Mouse (Mus musculus) gastrocnemius, adult 8-10 months (tissue): ENCODE results near the gene Olfr1163. TPM values are rescaled to one million over a fixed set of nuclear protein-coding genes. Genes with fewer than 3 reads are reported as not detected.
"Not testable (repeated sequence)": the region's sequence is repeated elsewhere in the genome, so short reads cannot be mapped to it uniquely, and the experiment has no call there.

Experiments used
- DNase-seq, 2 experiments: peaks; one replicate each; pipeline ENCODE4 v3.0.0; 2022; ENCODE audit warnings: low spot score in 2 of 2
- total RNA-seq, 4 experiments: library from RNA; stranded (reverse); gene quantifications; 2 replicates each; pipeline ENCODE4 v1.2.4; 2022

The Olfr1163 gene
- not detected for total RNA-seq

DNA sequence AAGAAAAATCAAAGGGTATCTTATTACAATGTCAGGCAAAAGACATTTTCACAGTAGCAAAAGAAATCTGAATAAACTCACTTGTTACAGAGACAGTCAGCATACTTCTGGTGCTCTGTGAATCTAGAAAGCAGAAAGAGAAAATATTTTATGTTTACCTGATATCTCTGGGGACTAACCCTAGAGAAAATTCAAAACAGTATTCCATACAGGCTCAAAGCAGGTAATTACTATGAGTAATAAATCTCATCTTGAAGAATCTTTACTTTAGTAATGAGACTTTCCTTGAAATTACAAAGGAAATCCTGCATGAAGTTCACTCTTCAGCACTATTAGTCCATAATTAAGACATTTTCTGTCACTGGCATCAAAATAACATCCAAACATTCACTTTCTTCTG is at the start of gene Olfr1163:
Olfr1163 (minus strand) TSS at position 101 of the 400 bp plus-strand sequence.
- DNase-seq, result no peak

DNA sequence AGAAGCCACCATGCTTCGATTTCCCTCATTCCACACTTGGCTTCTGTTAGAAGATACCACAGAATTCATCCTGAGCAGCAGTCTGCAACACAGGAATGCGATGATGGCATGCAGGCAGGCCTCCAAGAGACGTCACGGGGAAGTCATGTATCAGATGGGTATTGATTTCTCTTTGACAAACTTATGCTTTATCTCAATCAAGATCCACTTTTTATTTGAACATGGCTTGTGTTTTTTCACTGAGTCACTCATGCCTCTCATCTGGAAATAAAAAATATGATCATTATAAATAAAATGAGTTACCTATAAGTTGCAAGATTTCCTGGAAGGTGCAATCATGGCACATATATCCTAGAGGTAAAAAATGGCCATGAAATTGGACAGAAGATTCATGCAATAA is 22.2 kb upstream of the Olfr1163 start, which contains the start of gene Olfr1164:
Olfr1164 (minus strand) TSS at position 101 of the 400 bp plus-strand sequence.
- no peak for DNase-seq

DNA sequence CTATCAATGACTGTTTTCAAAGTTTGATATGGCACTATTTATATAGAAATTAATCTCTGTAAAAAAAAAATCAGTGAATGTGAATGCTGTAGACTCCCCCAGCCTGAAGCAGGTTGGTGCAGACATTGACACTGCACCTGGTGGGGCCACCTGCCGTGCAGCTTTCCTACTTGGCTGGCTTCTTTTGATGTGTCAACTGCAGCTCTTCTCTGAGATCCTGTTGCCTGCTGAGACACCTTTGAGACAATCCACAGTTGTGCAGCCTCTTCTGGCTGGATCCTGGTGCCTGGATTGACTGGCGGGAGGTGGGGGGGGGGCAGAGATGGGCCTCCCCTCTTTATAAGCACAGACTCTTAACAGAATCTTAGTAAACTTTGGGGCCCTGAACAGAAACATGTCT is 8.0 kb downstream of the Olfr1163 start:
- DNase-seq, result no peak

DNA sequence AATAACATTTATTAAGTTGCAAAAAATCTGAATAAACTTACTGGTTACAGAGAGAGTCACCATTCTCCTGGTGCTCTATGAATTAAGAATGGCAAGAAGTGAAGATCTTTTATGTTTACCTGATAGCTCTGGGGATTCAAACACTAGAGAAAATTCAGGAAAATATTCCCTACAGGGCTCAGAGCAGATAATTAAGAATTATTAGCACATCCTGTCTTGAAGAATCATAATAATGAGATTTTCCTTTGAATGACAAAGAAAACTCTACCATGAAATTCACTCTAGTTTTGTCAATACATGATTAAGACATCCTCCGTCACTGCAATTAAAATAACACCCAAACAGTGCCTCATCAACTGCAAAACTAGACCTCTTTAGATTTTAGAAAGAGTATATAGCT is 20.6 kb downstream of the Olfr1163 start, which contains the start of gene Olfr1162:
Olfr1162 (minus strand) TSS at position 101 of the 400 bp plus-strand sequence.
- DNase-seq, result no peak

DNA sequence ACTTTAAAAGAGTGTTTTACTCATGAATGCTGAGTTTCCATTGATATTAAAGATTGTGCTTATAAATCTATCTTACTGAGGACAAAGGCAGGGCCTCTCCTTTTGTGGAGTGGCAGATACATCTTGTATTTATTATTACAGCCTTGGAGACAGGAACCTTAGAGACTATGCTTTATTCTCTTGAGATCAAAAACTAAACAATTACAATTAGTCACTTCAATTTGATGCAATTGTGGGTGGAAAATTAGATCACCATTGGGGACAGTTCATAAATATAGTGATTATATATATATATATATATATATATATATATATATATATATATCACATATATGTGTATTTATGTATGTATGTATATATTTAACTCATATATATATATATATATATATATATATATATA is 34.0 kb downstream of the Olfr1163 start, which contains the start of gene Olfr73:
Olfr73 (minus strand) TSS at position 101 of the 400 bp plus-strand sequence.
- DNase-seq, result no peak

DNA sequence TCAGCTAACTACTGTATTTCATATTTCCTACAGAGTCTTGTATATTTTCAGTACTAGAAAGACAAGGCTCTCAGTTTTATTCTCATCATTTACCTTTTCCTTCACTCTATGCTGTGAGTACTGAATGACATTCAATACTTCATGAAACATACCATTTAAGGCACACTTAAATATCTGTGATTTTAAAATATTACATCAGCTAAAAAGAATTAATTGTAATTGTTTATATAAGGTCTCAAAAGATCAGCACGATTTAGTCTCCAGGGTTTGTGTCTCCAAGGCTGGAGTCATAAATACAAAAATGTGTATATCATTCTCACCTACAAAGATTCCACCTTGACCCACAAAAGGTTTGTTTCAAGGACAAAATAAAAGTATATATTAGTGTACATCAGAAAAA is 49.2 kb downstream of the Olfr1163 start, which contains the start of gene Olfr1161:
Olfr1161 (plus strand) TSS at position 301 of the 400 bp plus-strand sequence.
- DNase-seq, result not testable (repeated sequence)

Other genes starting within 250 kb of the Olfr1163 start
- gene Olfr1148, start 241.3 kb downstream of the Olfr1163 start, total RNA-seq, result not detected
- not detected for gene Olfr1150-ps1, start 227.8 kb downstream of the Olfr1163 start, total RNA-seq
- gene Olfr1151, start 216.0 kb downstream of the Olfr1163 start, total RNA-seq, result not detected
- not detected for gene Olfr1152, start 205.3 kb downstream of the Olfr1163 start, total RNA-seq
- gene Olfr1153, start 176.9 kb downstream of the Olfr1163 start, total RNA-seq, result not detected
- gene Olfr1154, start 166.7 kb downstream of the Olfr1163 start, total RNA-seq, result not detected
- not detected for gene Olfr1155, start 126.7 kb downstream of the Olfr1163 start, total RNA-seq
- gene Olfr1156, start 118.7 kb downstream of the Olfr1163 start, total RNA-seq, result not detected
- gene Olfr1157, start 103.5 kb downstream of the Olfr1163 start, total RNA-seq, result not detected
- not detected for gene Olfr74, start 97.2 kb downstream of the Olfr1163 start, total RNA-seq
- not detected for gene Olfr1158, start 81.7 kb downstream of the Olfr1163 start, total RNA-seq
- not detected for gene Olfr1160, start 63.6 kb downstream of the Olfr1163 start, total RNA-seq
- not detected for gene Olfr1161, start 49.1 kb downstream of the Olfr1163 start, total RNA-seq
- not detected for gene Olfr73, start 34.1 kb downstream of the Olfr1163 start, total RNA-seq
- not detected for gene Olfr1162, start 20.7 kb downstream of the Olfr1163 start, total RNA-seq
- not detected for gene Olfr1164, start 22.1 kb upstream of the Olfr1163 start, total RNA-seq
- gene Olfr1166, start 56.4 kb upstream of the Olfr1163 start, total RNA-seq, result not detected
- gene Olfr1167, start 83.4 kb upstream of the Olfr1163 start, total RNA-seq, result not detected
- gene Olfr1168, start 110.0 kb upstream of the Olfr1163 start, total RNA-seq, result not detected
- gene Olfr1170, start 156.5 kb upstream of the Olfr1163 start, total RNA-seq, result not detected
- gene Olfr1173, start 208.0 kb upstream of the Olfr1163 start, total RNA-seq, result not detected
- gene Olfr1174-ps, start 243.3 kb upstream of the Olfr1163 start, total RNA-seq, result not detected